35 mouse cellular contexts compared by ENCODE assay signal in genomic region chr8:87819263-87819662, GRCm38 (mm10).
"Had no signal": no experiment of that assay in that cellular context is flagged by ENCODE, and none has a peak within 500 bp of the region (broad histone marks: within the 10 kb centered on the region; RNA-seq: fewer than 3 reads in every experiment).

No protein-coding gene starts in this region.

- H3K36me3 ChIP-seq: heart, embryonic 12.5 days; heart, embryonic 13.5 days; heart, embryonic 15.5 days; hindbrain, embryonic 12.5 days; hindbrain, embryonic 13.5 days; hindbrain, embryonic 15.5 days; intestine, embryonic 15.5 days; kidney, embryonic 15.5 days had no signal

- H3K9me3 ChIP-seq: heart, embryonic 12.5 days; heart, embryonic 13.5 days; heart, embryonic 15.5 days; hindbrain, embryonic 10.5 days; hindbrain, embryonic 12.5 days; hindbrain, embryonic 13.5 days; hindbrain, embryonic 15.5 days; intestine, embryonic 15.5 days; kidney, embryonic 15.5 days had no signal

- H3K9ac ChIP-seq: heart, embryonic 12.5 days; heart, embryonic 13.5 days; heart, embryonic 15.5 days; hindbrain, embryonic 12.5 days; hindbrain, embryonic 13.5 days; hindbrain, embryonic 14.5 days; hindbrain, embryonic 15.5 days; intestine, embryonic 15.5 days; kidney, embryonic 15.5 days had no signal

- H3K27me3 ChIP-seq: heart, embryonic 12.5 days; heart, embryonic 13.5 days; heart, embryonic 15.5 days; hindbrain, embryonic 12.5 days; hindbrain, embryonic 13.5 days; hindbrain, embryonic 15.5 days; intestine, embryonic 15.5 days; kidney, embryonic 15.5 days had no signal

- ATAC-seq: hindbrain, embryonic 16.5 days; hindbrain, postnatal 0 days; inflammation-experienced regulatory T-cells, adult 6 months; intestine, embryonic 15.5 days; intestine, embryonic 16.5 days; intestine, postnatal 0 days had no signal

- H3K4me3 ChIP-seq: heart, embryonic 12.5 days; heart, embryonic 13.5 days; heart, embryonic 15.5 days; hindbrain, embryonic 10.5 days; hindbrain, embryonic 12.5 days; hindbrain, embryonic 13.5 days; hindbrain, embryonic 15.5 days; intestine, embryonic 15.5 days; kidney, embryonic 15.5 days; layer of hippocampus, adult 2 months; left cerebral cortex, adult 2 months had no signal

- H3K4me2 ChIP-seq: heart, embryonic 11.5 days; heart, embryonic 12.5 days; heart, embryonic 13.5 days; heart, embryonic 15.5 days; hindbrain, embryonic 12.5 days; hindbrain, embryonic 13.5 days; hindbrain, embryonic 14.5 days; hindbrain, embryonic 15.5 days; intestine, embryonic 15.5 days; kidney, embryonic 15.5 days had no signal

- DNase-seq: heart, postnatal 10 days; heart, postnatal 14 days; heart, postnatal 36 days; heart, postnatal 4 days; kidney, adult 11 months; kidney, adult 18-20 months; kidney, adult 2 months; kidney, adult 8-10 months; kidney, adult 9 months; kidney, postnatal 10 days; kidney, postnatal 14 days; kidney, postnatal 25 days; kidney, postnatal 36 days; kidney, postnatal 4 days; layer of hippocampus, adult 9-11 months; layer of hippocampus, postnatal 36 days had no signal

- H3K27ac ChIP-seq: heart, embryonic 13.5 days; heart, embryonic 15.5 days; hindbrain, embryonic 12.5 days; hindbrain, embryonic 14.5 days; hindbrain, embryonic 15.5 days; hindbrain, postnatal 0 days; intestine, embryonic 15.5 days; kidney, embryonic 15.5 days; kidney, postnatal 0 days; layer of hippocampus, adult 2 months; left cerebral cortex, adult 2 months had no signal
